Mouse (Mus musculus) adrenal gland, postnatal 0 days (tissue): ENCODE results near the gene Kif18b. TPM values are rescaled to one million over a fixed set of nuclear protein-coding genes. Genes with fewer than 3 reads are reported as not detected.

ENCODE experiments used
- polyA plus RNA-seq: library from polyadenylated mRNA; unstranded; fragments of >200 nt; fragmentation: Nextera tagmentation; extraction: Ambion mirVana; gene quantifications from 2 replicates; pipeline ENCODE4 v1.2.1, GENCODE M21; 2015

The Kif18b gene
- polyA plus RNA-seq, result 1.4 and 1.5 TPM in 2 replicates

GRCm38 (mm10) chr11:102924557-102925350 lies at the start of gene Kif18b:
Gene Kif18b, minus strand, starts transcription at chr11:102925124.

GRCm38 (mm10) chr11:102946265-102946991 lies 21.5 kb upstream of the Kif18b start, which contains the start of gene C1ql1:
Gene C1ql1, minus strand, starts transcription at chr11:102946688.

GRCm38 (mm10) chr11:102900763-102901162 lies 24.2 kb downstream of the Kif18b start, which contains the start of gene Gfap:
Gene Gfap, minus strand, starts transcription at chr11:102900912.

GRCm38 (mm10) chr11:102884616-102885219 lies 40.2 kb downstream of the Kif18b start, which contains the start of gene Fam187a:
Gene Fam187a, plus strand, starts transcription at chr11:102885169.

GRCm38 (mm10) chr11:102880585-102881313 lies 44.2 kb downstream of the Kif18b start, which contains the start of the genes Eftud2 and Ccdc103:
Gene Eftud2, minus strand, starts transcription at chr11:102880985.
Gene Ccdc103, plus strand, starts transcription at chr11:102881204.

Other genes starting within 250 kb of the Kif18b start
- 22.5 and 30.7 TPM in 2 replicates for gene Ccdc43, start 227.3 kb downstream of the Kif18b start, polyA plus RNA-seq
- gene Adam11, start 163.7 kb downstream of the Kif18b start, polyA plus RNA-seq, result 2.9 and 3.7 TPM in 2 replicates
- gene Gjc1, start 105.4 kb downstream of the Kif18b start, polyA plus RNA-seq, result 23.3 and 26.2 TPM in 2 replicates
- 3.6 and 5.2 TPM in 2 replicates for gene Higd1b, start 89.3 kb downstream of the Kif18b start, polyA plus RNA-seq
- gene Eftud2, start 44.1 kb downstream of the Kif18b start, polyA plus RNA-seq, result 58.7 and 76.9 TPM in 2 replicates
- gene Ccdc103, start 43.9 kb downstream of the Kif18b start, polyA plus RNA-seq, result 1.6 and 1.8 TPM in 2 replicates
- gene Fam187a, start 40.0 kb downstream of the Kif18b start, polyA plus RNA-seq, result not detected in 2 replicates
- gene Gfap, start 24.2 kb downstream of the Kif18b start, polyA plus RNA-seq, result 0.87 and 0.94 TPM in 2 replicates
- 20.6 and 30.6 TPM in 2 replicates for gene C1ql1, start 21.6 kb upstream of the Kif18b start, polyA plus RNA-seq
- gene Nmt1, start 103.1 kb upstream of the Kif18b start, polyA plus RNA-seq, result 40.0 and 56.0 TPM in 2 replicates
- gene Dcakd, start 103.2 kb upstream of the Kif18b start, polyA plus RNA-seq, result 84.8 and 99.7 TPM in 2 replicates
- 3.5 and 4.9 TPM in 2 replicates for gene Plcd3, start 176.5 kb upstream of the Kif18b start, polyA plus RNA-seq
- 34.4 and 53.2 TPM in 2 replicates for gene Acbd4, start 176.6 kb upstream of the Kif18b start, polyA plus RNA-seq
- 6.0 and 6.6 TPM in 2 replicates for gene Hexim1, start 191.1 kb upstream of the Kif18b start, polyA plus RNA-seq
- 10.0 and 11.4 TPM in 2 replicates for gene Hexim2, start 207.3 kb upstream of the Kif18b start, polyA plus RNA-seq
- gene Fmnl1, start 246.0 kb upstream of the Kif18b start, polyA plus RNA-seq, result 3.0 and 3.9 TPM in 2 replicates